Mouse (Mus musculus) adrenal gland, postnatal 10 days (tissue): ENCODE measurements around the gene Nsun6. TPM values are rescaled to one million over a fixed set of nuclear protein-coding genes. Genes with fewer than 3 reads are reported as not detected.

Experiments used
- DNase-seq: peaks from one replicate; pipeline ENCODE4 v3.0.0; 2021; ENCODE audit warnings: mixed read lengths
- total RNA-seq, 2 experiments: library from RNA; stranded (reverse); gene quantifications; 2 replicates each; pipeline ENCODE4 v1.2.3; 2021

The Nsun6 gene
- total RNA-seq, 2 experiments from 2014 or later: 6.4 to 10.4 TPM

DNA sequence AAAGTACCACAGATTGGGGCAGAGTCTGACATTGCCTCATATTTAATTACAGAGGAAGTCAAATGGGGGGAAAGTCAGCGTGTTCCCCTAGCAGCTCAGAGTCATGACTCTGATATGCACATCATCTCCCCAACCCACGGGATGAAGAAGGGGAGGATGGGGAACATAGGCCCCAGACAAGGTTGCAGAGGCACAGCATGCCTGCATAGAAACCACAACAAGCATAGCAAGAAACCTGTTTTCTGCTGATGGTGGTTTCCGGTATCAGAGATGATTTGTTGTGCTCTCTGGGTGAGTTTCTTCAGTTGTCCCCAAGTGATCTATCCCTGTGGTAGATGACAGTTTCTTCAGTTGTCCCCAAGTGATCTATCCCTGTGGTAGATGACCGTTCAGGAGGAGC lies 62.3 kb downstream of the Nsun6 start:
- DNase-seq: no peak

DNA sequence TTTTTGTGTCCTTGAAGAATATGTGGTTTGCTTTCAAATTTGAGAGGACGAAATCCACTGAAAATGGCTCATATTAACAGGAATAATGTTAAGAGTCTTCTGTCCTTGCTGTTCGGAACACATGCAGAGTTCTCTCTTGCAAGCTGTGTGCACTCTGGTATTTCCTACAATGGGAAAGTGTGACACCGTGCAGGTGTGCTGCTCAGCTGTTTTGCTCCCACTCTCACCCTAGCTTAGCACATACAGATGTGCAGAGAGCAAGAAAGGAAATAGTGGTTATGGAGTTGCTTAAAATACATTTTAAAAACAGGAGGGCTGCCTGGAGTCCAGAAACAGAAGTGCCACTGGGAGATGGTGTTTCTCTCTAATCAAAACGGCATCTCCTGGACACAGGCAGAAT lies 65.5 kb downstream of the Nsun6 start:
- no peak for DNase-seq

GRCm38 (mm10) chr2:14988451-14988850 lies 66.4 kb downstream of the Nsun6 start:
- no peak for DNase-seq

GRCm38 (mm10) chr2:14984029-14984428 lies 70.8 kb downstream of the Nsun6 start:
- no peak for DNase-seq

DNA sequence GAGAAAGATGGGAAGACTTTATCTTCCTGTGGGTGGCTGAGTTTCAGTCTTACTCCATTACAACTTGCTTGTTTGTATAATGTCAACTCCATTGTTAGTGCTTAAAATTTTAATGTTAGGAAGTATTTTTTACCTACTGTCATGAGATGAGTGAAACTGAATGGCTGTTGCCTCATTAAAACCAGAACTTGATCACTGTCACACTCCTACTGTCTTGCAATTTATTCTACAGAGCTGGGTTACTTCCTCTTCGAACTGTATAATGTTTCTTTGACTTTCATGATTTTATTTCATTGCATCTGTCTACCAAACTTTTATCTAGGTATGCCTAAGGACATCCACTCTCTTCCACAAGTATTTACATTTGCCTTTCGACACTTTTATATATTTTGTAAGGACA lies 93.4 kb downstream of the Nsun6 start:
- DNase-seq: no peak

GRCm38 (mm10) chr2:14960963-14961488 lies 93.8 kb downstream of the Nsun6 start:
- DNase-seq: no peak

- DNase-seq: no peak
Observed at GRCm38 (mm10) chr2:14953090-14953489, 101.8 kb downstream of the Nsun6 start.

Other genes starting within 250 kb of the Nsun6 start
- gene Arl5b, start 5.7 kb downstream of the Nsun6 start, total RNA-seq: 10 to 100 TPM; 24.9 to 31.9 TPM